Mouse (Mus musculus): ENCODE measurements around the gene Kif26b.

The Kif26b gene

GRCm38 (mm10) chr1:178716411-178716810, 187.5 kb downstream of the Kif26b start:
- no peak for DNase-seq (ENCODE audit: low spot score)

- DNase-seq (ENCODE audit: low spot score) = no peak
Observed at GRCm38 (mm10) chr1:178720821-178721220, 191.9 kb downstream of the Kif26b start.

- DNase-seq (ENCODE audit: low spot score) = no peak
Observed at GRCm38 (mm10) chr1:178722793-178723192, 193.9 kb downstream of the Kif26b start.

GRCm38 (mm10) chr1:178725536-178725935, 196.6 kb downstream of the Kif26b start:
- DNase-seq (ENCODE audit: low spot score) = no peak

GRCm38 (mm10) chr1:178728256-178728655, 199.3 kb downstream of the Kif26b start:
- DNase-seq (ENCODE audit: low spot score) = no peak

GRCm38 (mm10) chr1:178730271-178730670, 201.3 kb downstream of the Kif26b start:
- DNase-seq (ENCODE audit: low spot score) = no peak

- DNase-seq (ENCODE audit: low spot score) = no peak
Observed at GRCm38 (mm10) chr1:178733035-178733434, 204.1 kb downstream of the Kif26b start.

- no peak for DNase-seq (ENCODE audit: low spot score)
Observed at GRCm38 (mm10) chr1:178734576-178734975, 205.7 kb downstream of the Kif26b start.

GRCm38 (mm10) chr1:178736931-178737330, 208.0 kb downstream of the Kif26b start:
- no peak for DNase-seq (ENCODE audit: low spot score)

- DNase-seq (ENCODE audit: low spot score) = no peak
Observed at GRCm38 (mm10) chr1:178743820-178744219, 214.9 kb downstream of the Kif26b start.

GRCm38 (mm10) chr1:178744526-178744925, 215.6 kb downstream of the Kif26b start:
- no peak for DNase-seq (ENCODE audit: low spot score)

- DNase-seq (ENCODE audit: low spot score) = no peak
Observed at GRCm38 (mm10) chr1:178744961-178745360, 216.0 kb downstream of the Kif26b start.

GRCm38 (mm10) chr1:178745471-178745870, 216.5 kb downstream of the Kif26b start:
- no peak for DNase-seq (ENCODE audit: low spot score)

GRCm38 (mm10) chr1:178747279-178748221, 218.6 kb downstream of the Kif26b start:
- DNase-seq (ENCODE audit: low spot score) = no peak

GRCm38 (mm10) chr1:178748222-178748600, 219.3 kb downstream of the Kif26b start:
- DNase-seq (ENCODE audit: low spot score) = no peak

GRCm38 (mm10) chr1:178748617-178749016, 219.7 kb downstream of the Kif26b start:
- DNase-seq (ENCODE audit: low spot score) = no peak

- no peak for DNase-seq (ENCODE audit: low spot score)
Observed at GRCm38 (mm10) chr1:178749786-178750185, 220.9 kb downstream of the Kif26b start.

- DNase-seq (ENCODE audit: low spot score) = no peak
Observed at GRCm38 (mm10) chr1:178758441-178758840, 229.5 kb downstream of the Kif26b start.

- no peak for DNase-seq (ENCODE audit: low spot score)
Observed at GRCm38 (mm10) chr1:178762125-178762741, 233.3 kb downstream of the Kif26b start.

GRCm38 (mm10) chr1:178764914-178765313, 236.0 kb downstream of the Kif26b start:
- DNase-seq (ENCODE audit: low spot score) = no peak

GRCm38 (mm10) chr1:178765650-178766049, 236.7 kb downstream of the Kif26b start:
- DNase-seq (ENCODE audit: low spot score) = no peak

- DNase-seq (ENCODE audit: low spot score) = no peak
Observed at GRCm38 (mm10) chr1:178768976-178769375, 240.1 kb downstream of the Kif26b start.

- DNase-seq (ENCODE audit: low spot score) = no peak
Observed at GRCm38 (mm10) chr1:178769988-178770387, 241.1 kb downstream of the Kif26b start.
